Mouse (Mus musculus) small intestine, adult 2 months (tissue): ENCODE measurements around the gene Ppfibp2.

ENCODE experiments used
- CTCF ChIP-seq: fragments of 200-500 bp; IDR thresholded peaks from 2 replicates; pipeline ENCODE4 v1.5.1; 2012; ENCODE audit warnings: low read depth, mild to moderate bottlenecking, control low read depth, inconsistent platforms, low read length, moderate library complexity, mixed read lengths; ENCODE audit not compliant: insufficient replicate concordance, insufficient read length; ENCODE audit errors: extremely low read depth
- POLR2A ChIP-seq: fragments of 200-500 bp; IDR thresholded peaks from 2 replicates; pipeline ENCODE4 v1.6.1; 2012; ENCODE audit warnings: low read depth, mild to moderate bottlenecking, control low read depth, inconsistent platforms, low read length, moderate library complexity

GRCm38 (mm10) chr7:107699926-107700325 lies 104.9 kb downstream of the Ppfibp2 start:
- TF ChIP-seq CTCF (no peak), POLR2A (no peak)
